Mouse (Mus musculus) urinary bladder, postnatal 0 days (tissue): ENCODE measurements around the gene Vwf. TPM values are rescaled to one million over a fixed set of nuclear protein-coding genes. Genes with fewer than 3 reads are reported as not detected.

Source experiments
- polyA plus RNA-seq: library from polyadenylated mRNA; unstranded; fragments of >200 nt; fragmentation: Nextera tagmentation; extraction: Ambion mirVana; gene quantifications from 2 replicates; pipeline ENCODE4 v1.2.1, GENCODE M21; 2015

The Vwf gene
- polyA plus RNA-seq = 22.4 and 23.7 TPM in 2 replicates

GRCm38 (mm10) chr6:125546474-125546873 is at the start of gene Vwf:
Vwf (plus strand) TSS chr6:125546774.

GRCm38 (mm10) chr6:125690057-125690703 is 143.6 kb downstream of the Vwf start, which contains the start of gene Ano2:
Ano2 (plus strand) TSS chr6:125690419.

Other genes starting within 250 kb of the Vwf start
- 109 and 119 TPM in 2 replicates for gene Ltbr, start 232.9 kb upstream of the Vwf start, polyA plus RNA-seq
- 0.98 and 1.1 TPM in 2 replicates for gene Scnn1a, start 226.1 kb upstream of the Vwf start, polyA plus RNA-seq
- gene Tnfrsf1a, start 197.4 kb upstream of the Vwf start, polyA plus RNA-seq = 87.8 and 96.6 TPM in 2 replicates
- 6.4 and 6.6 TPM in 2 replicates for gene Plekhg6, start 166.0 kb upstream of the Vwf start, polyA plus RNA-seq
- gene Cd9, start 52.0 kb upstream of the Vwf start, polyA plus RNA-seq = 637 and 658 TPM in 2 replicates
- gene Ano2, start 143.6 kb downstream of the Vwf start, polyA plus RNA-seq = 0.05 and 0.17 TPM in 2 replicates